Mouse (Mus musculus) kidney, adult 10 weeks (tissue): ENCODE results near the gene Mpi. TPM values are rescaled to one million over a fixed set of nuclear protein-coding genes. Genes with fewer than 3 reads are reported as not detected.

Experiments
- polyA plus RNA-seq: library from polyadenylated mRNA; stranded (reverse); fragments of 350-450 nt; fragmentation: Illumina TruSeq; extraction: RNeasy Lipid Tissue Mini Kit (QIAGEN cat#74804); gene quantifications from one replicate; pipeline ENCODE4 v1.2.3, GENCODE M21; 2014; ENCODE audit warnings: low read depth, low replicate concordance

Mpi gene
- 16.5 TPM for polyA plus RNA-seq

GRCm38 (mm10) chr9:57552139-57552887, at the start of gene Mpi:
TSS of gene Mpi (minus strand) at chr9:57552763.

GRCm38 (mm10) chr9:57589224-57590126, 36.9 kb upstream of the Mpi start, which contains the start of gene Ulk3:
TSS of gene Ulk3 (plus strand) at chr9:57589452.

DNA sequence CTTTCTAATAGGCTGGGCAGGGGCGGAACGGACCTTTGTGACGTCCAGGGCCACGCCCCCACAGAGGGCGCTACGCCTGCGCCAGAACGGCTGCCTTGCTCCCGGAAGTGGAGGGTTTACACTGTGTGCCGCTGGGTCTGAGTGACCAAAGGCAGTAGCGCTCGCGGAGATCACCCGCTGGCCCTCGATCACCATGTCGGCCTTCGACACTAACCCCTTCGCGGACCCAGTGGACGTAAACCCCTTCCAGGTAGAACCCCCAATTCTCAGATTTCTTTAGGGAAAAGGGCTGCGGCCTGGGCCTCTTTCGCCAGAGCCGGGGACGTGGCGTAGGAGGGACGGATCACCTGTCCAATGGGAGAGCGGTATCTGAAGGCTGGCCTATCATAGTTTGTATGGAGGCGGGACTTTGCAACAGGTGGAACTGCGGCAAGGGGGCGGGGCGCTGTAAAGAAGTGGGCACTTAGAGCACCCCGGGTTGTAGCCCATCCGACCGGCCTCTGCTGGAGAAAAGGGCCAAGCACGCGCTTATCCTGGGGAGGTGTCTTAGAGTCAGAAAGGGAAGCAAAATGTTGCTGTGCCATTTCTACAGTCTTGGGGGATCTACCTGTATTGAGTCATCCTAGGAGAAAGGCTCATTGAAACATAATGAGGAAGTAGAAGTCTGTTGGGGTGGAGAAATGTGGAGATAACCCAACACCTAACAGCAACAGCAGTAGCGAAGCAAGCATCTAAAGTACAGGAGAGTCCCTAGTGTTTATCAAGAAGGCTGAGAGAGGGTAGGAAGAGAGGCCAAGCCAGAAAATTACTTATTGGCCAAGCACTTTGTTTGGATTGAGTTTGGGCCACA, 8.5 kb upstream of the Mpi start, which contains the start of gene Scamp2:
Gene Scamp2 (plus strand): TSS at position 83 of the 850 bp plus-strand sequence.

GRCm38 (mm10) chr9:57537044-57537727, 15.4 kb downstream of the Mpi start, which contains the start of gene Fam219b:
TSS of gene Fam219b (plus strand) at chr9:57537528.

GRCm38 (mm10) chr9:57521056-57521911, 31.3 kb downstream of the Mpi start, which contains the start of gene Cox5a:
TSS of gene Cox5a (plus strand) at chr9:57521274.

GRCm38 (mm10) chr9:57503622-57504380, 48.8 kb downstream of the Mpi start, which contains the start of gene Rpp25:
TSS of gene Rpp25 (plus strand) at chr9:57504026.

Other genes with a start within 250 kb of the Mpi start
- 7.9 TPM for gene Ppcdc, start 112.6 kb downstream of the Mpi start, polyA plus RNA-seq
- gene Scamp5, start 84.7 kb downstream of the Mpi start, polyA plus RNA-seq, result 10.6 TPM
- gene Rpp25, start 48.7 kb downstream of the Mpi start, polyA plus RNA-seq, result not detected
- gene Cox5a, start 31.5 kb downstream of the Mpi start, polyA plus RNA-seq, result 1,567 TPM
- gene Fam219b, start 15.2 kb downstream of the Mpi start, polyA plus RNA-seq, result 6.4 TPM
- 28.1 TPM for gene Scamp2, start 8.2 kb upstream of the Mpi start, polyA plus RNA-seq
- 6.8 TPM for gene Ulk3, start 36.7 kb upstream of the Mpi start, polyA plus RNA-seq
- gene Cplx3, start 53.5 kb upstream of the Mpi start, polyA plus RNA-seq, result not detected
- gene Lman1l, start 68.0 kb upstream of the Mpi start, polyA plus RNA-seq, result not detected
- 1.9 TPM for gene Csk, start 100.9 kb upstream of the Mpi start, polyA plus RNA-seq
- gene Cyp1a2, start 130.9 kb upstream of the Mpi start, polyA plus RNA-seq, result not detected
- gene Cyp1a1, start 135.2 kb upstream of the Mpi start, polyA plus RNA-seq, result 1.3 TPM
- 2.6 TPM for gene Edc3, start 155.8 kb upstream of the Mpi start, polyA plus RNA-seq
- 23.9 TPM for gene Clk3, start 213.1 kb upstream of the Mpi start, polyA plus RNA-seq